Mouse (Mus musculus): ENCODE measurements around the gene Cdnf. TPM values are rescaled to one million over a fixed set of nuclear protein-coding genes. Genes with fewer than 3 reads are reported as not detected.

Gene Cdnf
- total RNA-seq, 4 experiments from 2014 or later = 0.83 to 3.2 (median 1.2) TPM

Other genes with a start within 250 kb of the Cdnf start
- gene Nmt2, start 228.8 kb upstream of the Cdnf start, total RNA-seq (2022) = 10 to 100 TPM; 80.8 to 96.6 (median 88.5) TPM
- 10 to 100 TPM in 2 of 4 experiments, 1 to 10 TPM in 2; 8.3 to 14.4 (median 10.2) TPM for gene Rpp38, start 180.4 kb upstream of the Cdnf start, total RNA-seq (2022)
- 1 to 10 TPM in 3 of 4 experiments, under 1 TPM in 1; 0.68 to 2.0 (median 1.4) TPM for gene Acbd7, start 176.9 kb upstream of the Cdnf start, total RNA-seq (2022)
- gene Olah, start 115.8 kb upstream of the Cdnf start, total RNA-seq (2022) = not detected
- gene Meig1, start 90.4 kb upstream of the Cdnf start, total RNA-seq (2022) = 1 to 10 TPM; 3.3 to 6.4 (median 4.4) TPM
- gene Dclre1c, start 88.9 kb upstream of the Cdnf start, total RNA-seq (2022) = 10 to 100 TPM; 10.6 to 18.3 (median 15.4) TPM
- gene Suv39h2, start 38.0 kb upstream of the Cdnf start, total RNA-seq (2022) = 1 to 10 TPM; 3.1 to 3.8 (median 3.6) TPM
- 1 to 10 TPM; 5.3 to 7.3 (median 5.8) TPM for gene Gm45902, start 240 bp upstream of the Cdnf start, total RNA-seq (2022)
- gene Hspa14, start 216 bp upstream of the Cdnf start, total RNA-seq (2022) = 10 to 100 TPM; 47.6 to 56.3 (median 53.0) TPM
- 10 to 100 TPM; 11.5 to 17.4 (median 13.9) TPM for gene Fam107b, start 57.5 kb downstream of the Cdnf start, total RNA-seq (2022)

Measured in layer of hippocampus, adult 8-10 months (tissue).